Mouse (Mus musculus) liver, embryonic 15.5 days (tissue): ENCODE results near the gene Gm28048. TPM values are rescaled to one million over a fixed set of nuclear protein-coding genes. Genes with fewer than 3 reads are reported as not detected.

Experiments
- ATAC-seq: fragments of 200-750 bp; cut with Nextera tagmentation; 2 replicates; pipeline ENCODE4 v1.8.0; 2017; ENCODE audit warnings: moderate number of reproducible peaks, mild to moderate bottlenecking, moderate library complexity; ENCODE audit not compliant: insufficient read depth
- H3K27ac ChIP-seq: fragments of 300-500 bp; sonication (generic); replicated peaks from 2 replicates; pipeline ENCODE4 v1.5.1; 2015; ENCODE audit warnings: mild to moderate bottlenecking, inconsistent platforms
- H3K27me3 ChIP-seq: fragments of 300-500 bp; sonication (generic); 2 replicates; pipeline ENCODE4 v1.6.1; 2015; ENCODE audit warnings: mild to moderate bottlenecking, inconsistent platforms
- H3K36me3 ChIP-seq: fragments of 300-500 bp; sonication (generic); replicated peaks from 2 replicates; pipeline ENCODE4 v1.6.1; 2015; ENCODE audit warnings: moderate library complexity, mild to moderate bottlenecking, inconsistent platforms
- H3K4me1 ChIP-seq: fragments of 300-500 bp; sonication (generic); replicated peaks from 2 replicates; pipeline ENCODE4 v1.6.1; 2015; ENCODE audit warnings: inconsistent platforms
- H3K4me2 ChIP-seq: fragments of 300-500 bp; sonication (generic); 2 replicates; pipeline ENCODE4 v1.6.1; 2015; ENCODE audit warnings: moderate library complexity, mild to moderate bottlenecking, inconsistent platforms
- H3K4me3 ChIP-seq: fragments of 300-500 bp; sonication (generic); replicated peaks from 2 replicates; pipeline ENCODE4 v1.5.1; 2015; ENCODE audit warnings: mild to moderate bottlenecking, inconsistent platforms
- H3K9ac ChIP-seq: fragments of 300-500 bp; sonication (generic); 2 replicates; pipeline ENCODE4 v1.6.1; 2015; ENCODE audit warnings: moderate library complexity, mild to moderate bottlenecking, inconsistent platforms
- H3K9me3 ChIP-seq: fragments of 300-500 bp; sonication (generic); replicated peaks from 2 replicates; pipeline ENCODE4 v1.6.1; 2016; ENCODE audit warnings: inconsistent platforms
- WGBS: fragments of 180-500 bp; shearing (Covaris S2); methylation state at CpG from one replicate; pipeline ENCODE4 v1.1.7; 2015; ENCODE audit warnings: mixed read lengths; ENCODE audit not compliant: insufficient replicate concordance; 5-methylcytosine and 5-hydroxymethylcytosine counted together
- polyA plus RNA-seq: library from polyadenylated mRNA; unstranded; fragments of >200 nt; fragmentation: Nextera tagmentation; extraction: Ambion mirVana; gene quantifications from 2 replicates; pipeline ENCODE4 v1.2.1, GENCODE M21; 2015

The Gm28048 gene
- polyA plus RNA-seq, 1 experiment from 2014 or later, result 9.2 TPM

- Histone ChIP-seq H3K27me3 (0 out of 2 replicates have a peak, but pooled peaks cover 4% of the 10 kb centered on the region), H3K4me2 (no peak overlapping the region), H3K27ac (no peak overlapping the region), H3K4me3 (no peak overlapping the region), H3K9ac (no peak overlapping the region), H3K4me1 (peaks cover 28% of the 10 kb centered on the region), H3K9me3 (no peaks in the 10 kb centered on the region), H3K36me3 (no peaks in the 10 kb centered on the region)
- 68% methylated on average over 8 of the region's 8 CpGs for WGBS
- no peak for ATAC-seq
Observed at GRCm38 (mm10) chr11:22868582-22868981, 113.3 kb downstream of the Gm28048 start.

GRCm38 (mm10) chr11:22867691-22868090 is 114.2 kb downstream of the Gm28048 start:
- Histone ChIP-seq H3K9me3 (no peaks in the 10 kb centered on the region), H3K9ac (no peak overlapping the region), H3K27me3 (0 out of 2 replicates have a peak, but pooled peaks cover 5% of the 10 kb centered on the region), H3K27ac (no peak overlapping the region), H3K4me3 (no peak overlapping the region), H3K4me2 (no peak overlapping the region), H3K4me1 (peaks cover 27% of the 10 kb centered on the region), H3K36me3 (no peaks in the 10 kb centered on the region)
- WGBS, result 67% methylated on average over 5 of the region's 5 CpGs
- no peak for ATAC-seq

- peaks cover 12% of the 10 kb centered on the region for H3K4me1 ChIP-seq
- no peak overlapping the region for H3K27ac ChIP-seq
- H3K9ac ChIP-seq, result no peak overlapping the region
- H3K36me3 ChIP-seq, result no peaks in the 10 kb centered on the region
- ATAC-seq, result no peak
- H3K4me3 ChIP-seq, result no peak overlapping the region
- H3K9me3 ChIP-seq, result no peaks in the 10 kb centered on the region
- H3K4me2 ChIP-seq, result no peak overlapping the region
- WGBS, result 50% methylated on average over 7 of the region's 7 CpGs
- H3K27me3 ChIP-seq, result 0 out of 2 replicates have a peak, but pooled peaks cover 5% of the 10 kb centered on the region
Observed at GRCm38 (mm10) chr11:22865635-22866246, 116.1 kb downstream of the Gm28048 start.

- 64% methylated on average over 8 of the region's 8 CpGs for WGBS
- H3K9me3 ChIP-seq, result no peaks in the 10 kb centered on the region
- H3K4me1 ChIP-seq, result peaks cover 22% of the 10 kb centered on the region
- no peaks in the 10 kb centered on the region for H3K36me3 ChIP-seq
- H3K27me3 ChIP-seq, result 0 out of 2 replicates have a peak, but pooled peaks cover 5% of the 10 kb centered on the region
- H3K9ac ChIP-seq, result no peak overlapping the region
- H3K4me3 ChIP-seq, result no peak overlapping the region
- H3K27ac ChIP-seq, result peak overlapping the region; percentile 31; the same call in 1 of the 2 replicates
- no peak overlapping the region for H3K4me2 ChIP-seq
- ATAC-seq, result no peak
Observed at GRCm38 (mm10) chr11:22864305-22865060, 117.4 kb downstream of the Gm28048 start.

- Histone ChIP-seq H3K4me3 (no peak overlapping the region), H3K4me2 (no peak overlapping the region), H3K9ac (no peak overlapping the region), H3K4me1 (peaks cover 29% of the 10 kb centered on the region), H3K27me3 (0 out of 2 replicates have a peak, but pooled peaks cover 5% of the 10 kb centered on the region), H3K27ac (no peak overlapping the region), H3K9me3 (no peaks in the 10 kb centered on the region), H3K36me3 (no peaks in the 10 kb centered on the region)
- WGBS, result 59% methylated on average over 4 of the region's 4 CpGs
- ATAC-seq, result no peak
Observed at GRCm38 (mm10) chr11:22863581-22863980, 118.3 kb downstream of the Gm28048 start.

- Histone ChIP-seq H3K4me2 (peak overlapping the region; percentile 96), H3K9me3 (no peaks in the 10 kb centered on the region), H3K36me3 (no peaks in the 10 kb centered on the region), H3K4me3 (no peak overlapping the region), H3K4me1 (peaks cover 50% of the 10 kb centered on the region), H3K27ac (no peak overlapping the region), H3K9ac (no peak overlapping the region), H3K27me3 (0 out of 2 replicates have a peak, but pooled peaks cover 12% of the 10 kb centered on the region)
- ATAC-seq, result no peak
- WGBS, result 73% methylated on average over 4 of the region's 4 CpGs
Observed at GRCm38 (mm10) chr11:22861315-22861714, 120.6 kb downstream of the Gm28048 start.

GRCm38 (mm10) chr11:22860335-22861227 is 121.3 kb downstream of the Gm28048 start, which contains the start of gene B3gnt2:
TSS of gene B3gnt2 (minus strand) at chr11:22860961.
- peaks cover 54% of the 10 kb centered on the region for H3K4me1 ChIP-seq
- H3K9ac ChIP-seq, result peak within 1 kb of the TSS; percentile 75
- ATAC-seq, result peak; percentile 14
- peak within 1 kb of the TSS; percentile 84 for H3K27ac ChIP-seq
- peak within 1 kb of the TSS; percentile 82 for H3K4me3 ChIP-seq
- 8% methylated on average over 41 of the region's 41 CpGs for WGBS
- 0 out of 2 replicates have a peak, but pooled peaks cover 12% of the 10 kb centered on the region for H3K27me3 ChIP-seq
- H3K36me3 ChIP-seq, result no peaks in the 10 kb centered on the region
- no peaks in the 10 kb centered on the region for H3K9me3 ChIP-seq
- peak within 1 kb of the TSS; percentile 96 for H3K4me2 ChIP-seq

- peak overlapping the region; percentile 84 for H3K27ac ChIP-seq
- peak; percentile 89 for ATAC-seq
- H3K36me3 ChIP-seq, result no peaks in the 10 kb centered on the region
- under 1% methylated on average over 50 of the region's 55 CpGs for WGBS
- no peaks in the 10 kb centered on the region for H3K9me3 ChIP-seq
- peaks cover 57% of the 10 kb centered on the region for H3K4me1 ChIP-seq
- H3K4me2 ChIP-seq, result peak overlapping the region; percentile 96
- peak overlapping the region; percentile 82 for H3K4me3 ChIP-seq
- 0 out of 2 replicates have a peak, but pooled peaks cover 12% of the 10 kb centered on the region for H3K27me3 ChIP-seq
- H3K9ac ChIP-seq, result peak overlapping the region; percentile 75
Observed at GRCm38 (mm10) chr11:22859633-22860334, 122.1 kb downstream of the Gm28048 start.

GRCm38 (mm10) chr11:22859301-22859632 is 122.6 kb downstream of the Gm28048 start:
- peak overlapping the region; percentile 84 for H3K27ac ChIP-seq
- peak; percentile 72 for ATAC-seq
- no peaks in the 10 kb centered on the region for H3K9me3 ChIP-seq
- peak overlapping the region; percentile 75 for H3K9ac ChIP-seq
- H3K4me3 ChIP-seq, result peak overlapping the region; percentile 82
- peaks cover 57% of the 10 kb centered on the region for H3K4me1 ChIP-seq
- no peaks in the 10 kb centered on the region for H3K36me3 ChIP-seq
- H3K27me3 ChIP-seq, result 0 out of 2 replicates have a peak, but pooled peaks cover 12% of the 10 kb centered on the region
- under 1% methylated on average over 35 of the region's 41 CpGs for WGBS
- peak overlapping the region; percentile 96 for H3K4me2 ChIP-seq
